Mouse (Mus musculus) liver, embryonic 14.5 days (tissue): ENCODE measurements around the gene Rps6ka2.

Source experiments
- CTCF ChIP-seq: IDR thresholded peaks from 2 replicates; pipeline ENCODE4 v1.5.1; 2016; ENCODE audit warnings: antibody characterized with exemption, low read depth, control low read depth
- EP300 ChIP-seq: IDR thresholded peaks from 2 replicates; pipeline ENCODE4 v1.6.1; 2016; ENCODE audit warnings: antibody characterized with exemption, low read depth

DNA sequence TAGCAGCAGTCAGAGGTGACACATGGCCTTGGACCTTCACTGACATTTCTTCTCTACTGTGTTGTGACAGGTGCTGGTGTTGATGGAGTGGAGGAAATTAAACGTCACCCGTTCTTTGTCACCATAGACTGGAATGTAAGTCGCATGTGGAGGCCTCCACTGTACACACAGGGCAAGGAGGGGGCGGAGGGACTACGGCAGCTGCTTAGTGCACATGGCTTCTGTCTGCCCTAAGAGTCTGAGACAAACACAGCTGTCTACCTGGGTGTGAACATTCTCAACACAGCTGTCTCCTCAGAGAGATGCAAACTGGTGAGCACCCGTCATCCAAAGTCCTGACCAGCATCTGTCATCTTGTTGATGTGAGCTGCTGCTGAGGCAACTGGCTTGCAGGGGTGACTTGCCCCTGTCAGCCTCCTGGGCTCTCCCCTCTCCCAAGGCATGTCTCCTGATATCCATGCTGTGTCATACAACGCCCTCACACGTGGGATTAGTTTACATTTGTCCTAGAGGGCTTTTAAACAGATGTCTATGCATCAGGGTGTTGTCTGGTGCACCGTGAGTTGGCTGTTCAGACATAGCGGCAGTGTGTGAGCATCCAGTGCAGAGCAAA lies 101.7 kb downstream of the Rps6ka2 start:
- no peak for TF ChIP-seq CTCF
- no peak for TF ChIP-seq EP300
